Mouse (Mus musculus): Measurements from ENCODE around the gene Cdc6. TPM values are rescaled to one million over a fixed set of nuclear protein-coding genes. Genes with fewer than 3 reads are reported as not detected.

Cdc6 gene
- polyA plus RNA-seq, 1 experiment, result 0.11 TPM

DNA sequence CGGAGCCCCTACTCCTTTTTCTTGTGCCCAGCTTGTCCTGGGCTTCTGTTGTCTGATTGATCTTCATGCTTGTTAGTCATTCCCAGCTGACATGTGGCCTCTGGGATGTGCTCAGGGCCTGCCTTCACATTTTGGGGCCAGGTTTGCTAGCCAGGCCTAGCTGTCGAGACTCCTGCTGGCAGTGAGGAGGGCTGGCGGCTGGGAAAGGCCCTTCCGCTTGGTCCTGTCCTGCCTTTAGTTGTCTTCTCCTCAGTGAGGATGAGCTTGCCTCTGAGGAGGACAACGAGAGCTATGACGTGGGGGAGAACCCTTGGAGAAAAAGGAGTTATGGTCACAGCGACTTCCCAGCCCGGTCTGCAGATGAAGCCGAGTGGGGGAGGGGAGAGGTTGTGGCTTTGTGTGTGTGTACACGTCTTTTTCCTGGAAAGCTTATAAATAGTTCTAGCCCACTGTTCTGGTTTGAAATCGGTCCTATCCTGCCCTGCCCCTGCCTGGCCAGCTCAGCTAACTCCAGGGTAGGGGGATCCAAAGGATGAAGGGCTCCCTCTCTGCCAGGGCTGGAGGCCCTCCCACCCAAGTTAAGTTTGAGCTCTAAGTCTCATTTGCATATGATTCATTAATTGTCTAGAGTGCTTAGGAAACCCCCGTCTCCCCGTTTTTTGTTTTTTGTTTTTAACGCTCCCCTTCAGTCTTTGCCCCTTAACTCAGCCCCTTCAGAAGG lies 36.3 kb downstream of the Cdc6 start:
- WGBS, result 36% methylated on average over 14 of the region's 14 CpGs
- H3K27ac ChIP-seq (ENCODE audit: insufficient read depth, low read depth, low read length), result peak overlapping the region; percentile 47
- H3K27me3 ChIP-seq (replicated peaks; ENCODE audit: control insufficient read depth, insufficient read depth, low read length), result no peaks in the 10 kb centered on the region
- DNase-seq, result peak; percentile 50
- TF ChIP-seq POLR2A (IDR thresholded peaks at IDR 0.05; ENCODE audit: low read depth, low read length) (no peak), CTCF (conservative IDR thresholded peaks at IDR 0.05; ENCODE audit: insufficient read depth, insufficient read length, low read depth, low read length) (no peak)
- H3K4me1 ChIP-seq (ENCODE audit: control insufficient read depth, insufficient read depth, low read length), result peaks cover 62% of the 10 kb centered on the region
- no peaks in the 10 kb centered on the region for H3K36me3 ChIP-seq (ENCODE audit: control insufficient read depth, insufficient read depth, low read length)
- no peak overlapping the region for H3K4me3 ChIP-seq (ENCODE audit: insufficient read depth, low read depth, low read length)

DNA sequence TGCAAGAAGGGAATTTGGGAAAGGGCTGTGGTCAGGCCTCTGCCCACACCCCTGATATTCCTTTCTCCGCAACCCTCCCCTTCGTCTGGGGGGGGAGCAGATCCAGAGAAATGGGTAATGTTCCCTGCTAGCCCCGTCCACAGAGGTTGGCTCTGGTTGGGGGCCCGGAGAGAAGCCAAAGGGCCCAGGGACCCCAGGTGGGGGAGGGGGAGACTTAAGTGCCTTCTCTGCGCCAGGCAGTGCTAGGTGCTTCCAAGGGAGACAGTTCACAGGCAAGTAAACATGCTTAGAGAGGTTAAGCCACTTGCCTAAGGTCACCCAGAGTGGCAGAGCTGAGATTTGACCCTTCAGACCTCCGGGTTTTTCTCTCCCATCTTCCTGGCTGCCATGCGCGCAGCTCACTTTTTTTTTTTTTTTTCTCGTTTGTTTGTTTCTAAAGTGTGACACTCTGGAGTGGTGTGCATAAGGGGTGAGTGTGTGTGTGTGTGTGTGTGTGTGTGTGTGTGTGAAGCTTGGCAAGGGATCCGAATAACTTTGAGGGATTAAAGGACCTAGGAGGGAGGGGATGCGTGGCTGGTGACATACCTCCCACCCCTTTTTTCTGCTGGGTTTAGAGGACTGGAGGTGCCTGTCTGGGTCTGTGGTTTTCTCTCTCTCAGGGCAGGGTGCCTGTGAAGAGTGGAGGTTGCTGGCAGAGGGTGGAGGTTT lies 37.5 kb downstream of the Cdc6 start:
- H3K36me3 ChIP-seq (ENCODE audit: control insufficient read depth, insufficient read depth, low read length), result no peaks in the 10 kb centered on the region
- H3K4me3 ChIP-seq (ENCODE audit: insufficient read depth, low read depth, low read length), result no peak overlapping the region
- no peak for DNase-seq
- H3K27me3 ChIP-seq (replicated peaks; ENCODE audit: control insufficient read depth, insufficient read depth, low read length), result no peaks in the 10 kb centered on the region
- H3K27ac ChIP-seq (ENCODE audit: insufficient read depth, low read depth, low read length), result peak overlapping the region; percentile 43
- no peak for TF ChIP-seq CTCF (conservative IDR thresholded peaks at IDR 0.05; ENCODE audit: insufficient read depth, insufficient read length, low read depth, low read length)
- TF ChIP-seq POLR2A (IDR thresholded peaks at IDR 0.05; ENCODE audit: low read depth, low read length), result no peak
- peaks cover 61% of the 10 kb centered on the region for H3K4me1 ChIP-seq (ENCODE audit: control insufficient read depth, insufficient read depth, low read length)
- WGBS, result 29% methylated on average over 11 of the region's 11 CpGs

DNA sequence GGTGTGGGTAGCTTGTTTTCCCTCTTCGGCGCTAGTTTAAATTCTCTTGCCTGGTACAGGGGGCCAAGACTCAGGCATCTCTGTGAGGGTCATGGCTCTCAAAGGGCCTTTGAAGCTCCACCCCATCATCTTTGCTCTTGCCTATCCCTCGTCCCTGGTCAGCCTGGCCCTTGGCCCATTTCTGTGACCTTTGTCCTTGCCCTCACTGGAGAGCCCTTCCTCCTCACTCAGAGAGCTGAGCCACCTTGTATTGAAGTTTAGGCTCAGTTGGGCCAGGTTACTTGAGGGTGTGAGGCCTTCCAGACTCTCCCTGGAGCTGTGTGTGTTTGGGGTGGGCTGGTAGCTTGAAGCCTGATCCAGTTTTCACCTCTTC lies 38.0 kb downstream of the Cdc6 start:
- WGBS, result 24% methylated on average over 3 of the region's 3 CpGs
- H3K27me3 ChIP-seq (replicated peaks; ENCODE audit: control insufficient read depth, insufficient read depth, low read length), result no peaks in the 10 kb centered on the region
- TF ChIP-seq POLR2A (IDR thresholded peaks at IDR 0.05; ENCODE audit: low read depth, low read length) (no peak), CTCF (conservative IDR thresholded peaks at IDR 0.05; ENCODE audit: insufficient read depth, insufficient read length, low read depth, low read length) (no peak)
- no peaks in the 10 kb centered on the region for H3K36me3 ChIP-seq (ENCODE audit: control insufficient read depth, insufficient read depth, low read length)
- DNase-seq, result peak; percentile 97
- H3K27ac ChIP-seq (ENCODE audit: insufficient read depth, low read depth, low read length), result peak overlapping the region; percentile 43
- peaks cover 61% of the 10 kb centered on the region for H3K4me1 ChIP-seq (ENCODE audit: control insufficient read depth, insufficient read depth, low read length)
- no peak overlapping the region for H3K4me3 ChIP-seq (ENCODE audit: insufficient read depth, low read depth, low read length)

DNA sequence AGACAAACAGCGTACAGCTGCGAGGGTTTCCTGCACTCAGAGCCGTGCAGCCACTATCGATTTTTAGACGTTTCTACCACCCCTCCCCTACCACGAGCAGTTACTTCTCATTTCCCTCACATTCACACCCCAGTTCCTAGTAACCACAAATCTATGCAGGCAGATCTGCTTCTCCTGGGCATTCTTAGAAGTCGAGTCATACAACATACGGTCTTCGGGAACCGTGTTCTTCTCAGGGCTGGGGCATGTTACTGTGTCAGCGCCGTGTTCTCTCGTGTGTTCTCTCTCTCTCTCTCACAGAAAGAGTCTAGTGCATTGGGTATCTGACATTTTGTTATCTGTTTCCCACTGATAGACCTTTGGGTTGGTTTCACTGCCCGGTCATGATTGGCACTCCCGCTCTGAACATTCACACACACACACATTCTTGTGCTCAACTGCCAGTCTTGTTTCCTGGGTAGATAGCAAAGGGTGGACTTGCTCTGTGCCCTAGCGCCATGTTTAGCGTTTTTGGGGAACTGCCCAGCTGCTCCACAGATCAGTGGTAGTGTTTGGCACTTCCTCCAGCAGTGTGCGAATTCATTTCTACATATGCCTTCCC lies 40.5 kb downstream of the Cdc6 start:
- Histone ChIP-seq H3K4me3 (ENCODE audit: insufficient read depth, low read depth, low read length) (no peak overlapping the region), H3K4me1 (ENCODE audit: control insufficient read depth, insufficient read depth, low read length) (peaks cover 62% of the 10 kb centered on the region), H3K27ac (ENCODE audit: insufficient read depth, low read depth, low read length) (no peak overlapping the region), H3K27me3 (replicated peaks; ENCODE audit: control insufficient read depth, insufficient read depth, low read length) (no peaks in the 10 kb centered on the region), H3K36me3 (ENCODE audit: control insufficient read depth, insufficient read depth, low read length) (no peaks in the 10 kb centered on the region)
- TF ChIP-seq CTCF (conservative IDR thresholded peaks at IDR 0.05; ENCODE audit: insufficient read depth, insufficient read length, low read depth, low read length) (no peak), POLR2A (IDR thresholded peaks at IDR 0.05; ENCODE audit: low read depth, low read length) (no peak)
- 68% methylated on average over 18 of the region's 18 CpGs for WGBS
- DNase-seq, result no peak

DNA sequence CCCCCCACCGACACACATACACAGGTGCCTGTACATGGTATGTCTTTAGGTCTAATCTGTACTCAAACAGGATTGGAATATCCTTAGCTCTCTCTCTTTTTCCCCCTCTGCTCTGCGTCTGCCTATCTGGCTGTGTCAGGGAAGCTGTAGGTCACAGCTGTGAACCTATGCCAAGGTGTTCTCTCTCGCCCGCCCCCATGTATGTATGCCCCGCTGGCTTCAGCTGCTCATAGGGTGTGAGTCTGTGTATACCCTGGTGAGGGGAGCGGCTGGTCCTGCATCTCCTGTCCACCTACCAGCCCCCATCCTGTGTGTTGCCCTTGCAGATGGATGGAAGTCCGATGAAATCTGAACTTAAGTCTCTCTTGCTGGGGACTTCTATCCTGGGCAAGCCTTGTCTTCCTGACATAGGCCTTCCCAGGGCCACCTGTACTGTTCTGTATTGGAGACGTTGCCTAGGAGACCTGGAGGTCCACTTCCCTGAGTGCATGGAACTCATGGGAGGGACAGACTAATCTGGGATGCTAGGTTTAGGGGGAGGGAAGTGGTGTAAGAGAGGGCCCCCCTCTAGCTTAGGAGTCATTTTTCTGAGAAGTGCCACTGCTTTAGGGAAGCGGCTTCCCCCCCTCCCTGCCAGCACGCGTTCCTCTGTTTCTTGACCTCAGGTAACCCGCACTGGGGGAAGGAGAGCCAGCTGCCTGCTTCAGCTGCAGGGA lies 41.8 kb downstream of the Cdc6 start:
- TF ChIP-seq POLR2A (IDR thresholded peaks at IDR 0.05; ENCODE audit: low read depth, low read length) (no peak), CTCF (conservative IDR thresholded peaks at IDR 0.05; ENCODE audit: insufficient read depth, insufficient read length, low read depth, low read length) (no peak)
- DNase-seq, result no peak
- WGBS, result 51% methylated on average over 12 of the region's 12 CpGs
- H3K27ac ChIP-seq (ENCODE audit: insufficient read depth, low read depth, low read length), result 0 out of 2 replicates have a peak overlapping the region, but pooled peaks have one; percentile 21
- H3K4me3 ChIP-seq (ENCODE audit: insufficient read depth, low read depth, low read length), result no peak overlapping the region
- no peaks in the 10 kb centered on the region for H3K36me3 ChIP-seq (ENCODE audit: control insufficient read depth, insufficient read depth, low read length)
- no peaks in the 10 kb centered on the region for H3K27me3 ChIP-seq (replicated peaks; ENCODE audit: control insufficient read depth, insufficient read depth, low read length)
- peaks cover 59% of the 10 kb centered on the region for H3K4me1 ChIP-seq (ENCODE audit: control insufficient read depth, insufficient read depth, low read length)

DNA sequence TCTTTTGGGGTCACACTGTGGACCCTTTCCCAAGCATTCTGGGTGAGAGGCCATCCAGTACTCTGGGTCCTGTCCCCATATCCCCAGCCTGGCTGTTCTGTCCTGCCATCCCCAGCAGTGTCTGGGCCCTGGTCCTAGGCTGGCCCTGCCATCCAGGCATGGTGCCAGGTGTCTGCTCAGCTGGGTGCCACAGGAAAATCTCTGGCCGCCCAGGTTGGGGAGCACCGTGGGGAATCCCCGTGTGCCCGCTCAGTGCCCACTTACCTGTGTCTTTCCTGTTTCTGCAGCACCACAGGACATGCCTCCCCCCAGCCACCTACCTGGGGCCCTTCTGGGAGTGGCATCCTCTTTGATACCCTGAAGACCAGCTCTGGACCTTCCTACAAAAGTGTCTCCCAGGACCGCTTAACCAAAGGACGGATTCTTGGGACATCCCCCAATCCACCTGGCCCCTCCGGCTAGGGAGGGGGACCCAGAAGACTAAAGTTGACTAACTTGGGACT lies 42.4 kb downstream of the Cdc6 start:
- peaks cover 59% of the 10 kb centered on the region for H3K4me1 ChIP-seq (ENCODE audit: control insufficient read depth, insufficient read depth, low read length)
- H3K27ac ChIP-seq (ENCODE audit: insufficient read depth, low read depth, low read length), result 0 out of 2 replicates have a peak overlapping the region, but pooled peaks have one; percentile 21
- 31% methylated on average over 7 of the region's 7 CpGs for WGBS
- no peak overlapping the region for H3K4me3 ChIP-seq (ENCODE audit: insufficient read depth, low read depth, low read length)
- no peak for TF ChIP-seq CTCF (conservative IDR thresholded peaks at IDR 0.05; ENCODE audit: insufficient read depth, insufficient read length, low read depth, low read length)
- TF ChIP-seq POLR2A (IDR thresholded peaks at IDR 0.05; ENCODE audit: low read depth, low read length), result no peak
- no peaks in the 10 kb centered on the region for H3K27me3 ChIP-seq (replicated peaks; ENCODE audit: control insufficient read depth, insufficient read depth, low read length)
- DNase-seq, result peak; percentile 87
- H3K36me3 ChIP-seq (ENCODE audit: control insufficient read depth, insufficient read depth, low read length), result no peaks in the 10 kb centered on the region
